ENCODE assay signal across 17 mouse cellular contexts in genomic region chr11:72484549-72484948, GRCm38 (mm10). TPM values are rescaled to one million over a fixed set of nuclear protein-coding genes. Genes with fewer than 3 reads are reported as not detected.
DNase-seq lines count a peak whose midpoint lies in the region; ATAC-seq and TF ChIP-seq lines count a peak whose summit lies in the region.
"Had no signal": no experiment of that assay in that cellular context is flagged by ENCODE, and none has a peak within 500 bp of the region (broad histone marks: within the 10 kb centered on the region; RNA-seq: fewer than 3 reads in every experiment).

No protein-coding gene starts in this region.

- H3K4me1 ChIP-seq in heart, embryonic 12.5 days (replicated peaks), result peaks cover 32% of the 10 kb centered on the region
- peaks cover 90% of the 10 kb centered on the region for H3K4me1 ChIP-seq in G1E (ENCODE audit: insufficient read depth, low read depth, low read length)
- peaks cover 100% of the 10 kb centered on the region for H3K4me1 ChIP-seq in liver, embryonic 13.5 days (replicated peaks)

- no peak overlapping the region for H3K27ac ChIP-seq in heart, embryonic 12.5 days (ENCODE audit: poor library complexity, severe bottlenecking)
- H3K27ac ChIP-seq in liver, embryonic 13.5 days, result peak overlapping the region; percentile 56
- H3K27ac ChIP-seq: embryonic facial prominence, embryonic 15.5 days; limb, embryonic 15.5 days had no signal

- no peaks in the 10 kb centered on the region for H3K9me3 ChIP-seq in heart, embryonic 12.5 days (replicated peaks)
- H3K9me3 ChIP-seq in G1E (replicated peaks), result no peaks in the 10 kb centered on the region
- H3K9me3 ChIP-seq in liver, embryonic 13.5 days (replicated peaks), result no peaks in the 10 kb centered on the region
- H3K9me3 ChIP-seq: embryonic facial prominence, embryonic 15.5 days; limb, embryonic 15.5 days had no signal

- 0 out of 2 replicates have a peak overlapping the region, but pooled peaks have one; percentile 16 for H3K4me2 ChIP-seq in heart, embryonic 12.5 days
- no peak overlapping the region for H3K4me2 ChIP-seq in liver, embryonic 13.5 days
- H3K4me2 ChIP-seq: embryonic facial prominence, embryonic 15.5 days; limb, embryonic 15.5 days had no signal

- 36% methylated on average over 6 of the region's 6 CpGs for WGBS in heart, embryonic 12.5 days
- WGBS in liver, embryonic 13.5 days (ENCODE audit: insufficient replicate concordance), result 9% methylated on average over 6 of the region's 6 CpGs

- H3K36me3 ChIP-seq in heart, embryonic 12.5 days, result no peaks in the 10 kb centered on the region
- H3K36me3 ChIP-seq in G1E (replicated peaks), result peaks cover 74% of the 10 kb centered on the region
- no peaks in the 10 kb centered on the region for H3K36me3 ChIP-seq in liver, embryonic 13.5 days
- H3K36me3 ChIP-seq: embryonic facial prominence, embryonic 15.5 days; limb, embryonic 15.5 days had no signal

- intact Hi-C loops in heart, postnatal 14 days (cut with DNase I), result no loop called here

- no peak overlapping the region for H3K9ac ChIP-seq in heart, embryonic 12.5 days
- H3K9ac ChIP-seq in liver, embryonic 13.5 days, result no peak overlapping the region
- H3K9ac ChIP-seq: embryonic facial prominence, embryonic 15.5 days; limb, embryonic 15.5 days had no signal

- H3K27me3 ChIP-seq in heart, embryonic 12.5 days (replicated peaks), result peaks cover 34% of the 10 kb centered on the region
- no peaks in the 10 kb centered on the region for H3K27me3 ChIP-seq in G1E (ENCODE audit: insufficient read depth, low read length)
- peaks cover 14% of the 10 kb centered on the region for H3K27me3 ChIP-seq in liver, embryonic 13.5 days

- no peak overlapping the region for H3K4me3 ChIP-seq in heart, embryonic 12.5 days
- peak overlapping the region; percentile 64; the same call in 1 of the 2 replicates for H3K4me3 ChIP-seq in G1E (ENCODE audit: low read depth, low read length)
- no peak overlapping the region for H3K4me3 ChIP-seq in liver, embryonic 13.5 days (replicated peaks)
- H3K4me3 ChIP-seq: embryonic facial prominence, embryonic 15.5 days; limb, embryonic 15.5 days had no signal

- TF ChIP-seq CTCF in G1E (IDR thresholded peaks at IDR 0.05; ENCODE audit: low read depth, low read length), result no peak

- no peak for ATAC-seq in heart, embryonic 12.5 days (ENCODE audit: insufficient number of reproducible peaks, low FRiP score)
- ATAC-seq in G1E (ENCODE audit: extremely low read depth, insufficient number of reproducible peaks, low FRiP score, poor library complexity, severe bottlenecking), result no peak
- ATAC-seq in liver, embryonic 13.5 days (ENCODE audit: low read depth), result no peak
- ATAC-seq: CD4-positive, CD25-positive, alpha-beta regulatory T cell, adult 4 months; intestine, postnatal 0 days had no signal

- DNase-seq in heart, postnatal 14 days, result no peak
- DNase-seq in 416B (ENCODE audit: low read depth) (peak; percentile 98), G1E (ENCODE audit: low spot score) (no peak)
- DNase-seq in liver, embryonic 13.5 days, result no peak
- no peak for DNase-seq in spleen, postnatal 36 days (ENCODE audit: low spot score in 2 of 2)
- DNase-seq in cerebellum, adult 9-11 months, result no peak
- DNase-seq: adrenal gland, postnatal 10 days; cerebellum, adult 8-10 months; kidney, postnatal 10 days had no signal

RNA-seq across cellular contexts. Expression of gene Spns2, which starts 5.2 kb away (rescaled TPM):
- 3.3 and 3.5 TPM in 2 replicates for polyA plus RNA-seq in heart, embryonic 12.5 days (2016; fragmentation: Nextera tagmentation; extraction: Ambion mirVana)
- total RNA-seq in heart, postnatal 14 days (2021), result 10 to 100 TPM; 16.5 to 16.8 TPM
- total RNA-seq in G1E (2014; fragmentation: Nextera tagmentation) (129 and 145 TPM in 2 replicates), G1E (2017) (29.3 and 40.8 TPM in 2 replicates)
- polyA plus RNA-seq in G1E (2012), result 69.2 and 113 TPM in 2 replicates
- 4.3 and 5.5 TPM in 2 replicates for polyA plus RNA-seq in liver, embryonic 13.5 days (2015; fragmentation: Nextera tagmentation; extraction: Ambion mirVana)
- polyA plus RNA-seq: CD4-positive, CD25-positive, alpha-beta regulatory T cell, adult 4 months had no signal

RNA-seq across cellular contexts. Expression of gene Mybbp1a, which starts 43.4 kb away (rescaled TPM):
- 99.5 and 106 TPM in 2 replicates for polyA plus RNA-seq in heart, embryonic 12.5 days (2016; fragmentation: Nextera tagmentation; extraction: Ambion mirVana)
- 10 to 100 TPM; 38.0 to 38.4 TPM for total RNA-seq in heart, postnatal 14 days (2021)
- total RNA-seq in G1E (2014; fragmentation: Nextera tagmentation), result 496 and 593 TPM in 2 replicates
- 96.8 and 125 TPM in 2 replicates for total RNA-seq in G1E (2017)
- polyA plus RNA-seq in G1E (2012), result 195 and 253 TPM in 2 replicates
- 129 and 138 TPM in 2 replicates for polyA plus RNA-seq in liver, embryonic 13.5 days (2015; fragmentation: Nextera tagmentation; extraction: Ambion mirVana)

RNA-seq across cellular contexts. Expression of gene Ggt6, which starts 49.2 kb away (rescaled TPM):
- not detected in 2 replicates for polyA plus RNA-seq in heart, embryonic 12.5 days (2016; fragmentation: Nextera tagmentation; extraction: Ambion mirVana)
- total RNA-seq in heart, postnatal 14 days (2021), result under 1 TPM in 1 of 2 experiments, not detected in 1; 0.39 TPM
- total RNA-seq in G1E (2014; fragmentation: Nextera tagmentation), result not detected in 2 replicates
- total RNA-seq in G1E (2017), result 0.05 TPM in 1 of 2 replicates, not detected in the other
- polyA plus RNA-seq in G1E (2012), result not detected in 2 replicates
- not detected in 2 replicates for polyA plus RNA-seq in liver, embryonic 13.5 days (2015; fragmentation: Nextera tagmentation; extraction: Ambion mirVana)
- total RNA-seq: layer of hippocampus, postnatal 10 days; left cerebral cortex, postnatal 14 days had no signal
- polyA plus RNA-seq: CD4-positive, CD25-positive, alpha-beta regulatory T cell, adult 4 months; midbrain, embryonic 14.5 days had no signal

Comparison
In these comparisons a context has a peak if more than half of its experiments do, and no peak if none do; other contexts are left out.
1. RNA of gene Spns2, which starts 5.2 kb away (polyA plus RNA-seq): 69.2 to 113 TPM in G1E; 4.3 to 5.5 TPM in liver, embryonic 13.5 days and 3.3 to 3.5 TPM in heart, embryonic 12.5 days; every median in the first group is over 10 times any median in the second.